Mouse (Mus musculus): Measurements from ENCODE around the gene Zfp329. TPM values are rescaled to one million over a fixed set of nuclear protein-coding genes. Genes with fewer than 3 reads are reported as not detected.
A peak's percentile ranks its signal among the peaks of the same experiment; 100 is the strongest.
"Not testable (repeated sequence)": the region's sequence is repeated elsewhere in the genome, so short reads cannot be mapped to it uniquely, and the experiment has no call there.

Zfp329 gene
- polyA plus RNA-seq (2015; fragmentation: Nextera tagmentation; extraction: Ambion mirVana): 35.2 and 36.0 TPM in 2 replicates

- Histone ChIP-seq H3K27ac (peak within 1 kb of the TSS; percentile 92), H3K27me3 (replicated peaks) (no peaks in the 10 kb centered on the region), H3K9ac (peak within 1 kb of the TSS; percentile 98), H3K4me3 (peak within 1 kb of the TSS; percentile 84), H3K36me3 (replicated peaks) (peaks cover 13% of the 10 kb centered on the region; the same call in 1 of the 2 replicates), H3K4me2 (peak within 1 kb of the TSS; percentile 59), H3K4me1 (peaks cover 14% of the 10 kb centered on the region), H3K9me3 (peaks cover 18% of the 10 kb centered on the region)
- ATAC-seq (replicated peaks): peak; percentile 97
- under 1% methylated on average over 40 of the region's 40 CpGs for WGBS
These were observed at the start of gene Zfp329 for GRCm38 (mm10) chr7:12818521-12819295. Zfp329 (minus strand) TSS chr7:12818858.

GRCm38 (mm10) chr7:12835779-12836178 is 17.1 kb upstream of the Zfp329 start:
- Histone ChIP-seq H3K4me1 (0 out of 2 replicates have a peak, but pooled peaks cover 3% of the 10 kb centered on the region), H3K4me3 (peak overlapping the region; percentile 53), H3K36me3 (replicated peaks) (peaks cover 43% of the 10 kb centered on the region), H3K27me3 (replicated peaks) (no peaks in the 10 kb centered on the region), H3K9ac (no peak overlapping the region), H3K27ac (no peak overlapping the region), H3K4me2 (peak overlapping the region; percentile 63), H3K9me3 (peaks cover 36% of the 10 kb centered on the region)
- 98% methylated on average over 4 of the region's 4 CpGs for WGBS
- no peak for ATAC-seq (replicated peaks)

DNA sequence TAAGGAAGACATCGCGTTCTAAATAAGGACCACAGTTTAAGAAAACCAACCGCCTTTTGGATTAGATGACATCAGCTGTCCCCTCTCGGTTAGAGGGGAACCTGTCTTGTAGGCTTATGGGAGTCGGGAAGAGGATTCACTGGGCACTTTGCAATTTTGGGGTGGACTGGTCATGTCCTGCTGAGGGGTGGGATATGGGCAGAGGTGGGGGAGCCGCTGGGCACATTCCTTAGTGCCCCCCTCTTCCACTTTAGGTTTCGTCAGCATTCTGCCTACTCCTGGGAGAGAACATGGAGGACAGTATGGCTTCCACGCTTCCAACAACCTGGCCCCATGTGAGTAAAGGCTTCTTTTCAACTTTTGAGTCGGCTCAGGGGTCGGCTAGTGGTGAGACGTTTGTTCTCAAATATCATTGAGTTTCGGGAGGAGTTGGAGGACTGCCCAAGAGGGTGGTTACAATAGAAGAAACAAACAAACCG is 16.6 kb upstream of the Zfp329 start:
- Histone ChIP-seq H3K27me3 (replicated peaks) (no peaks in the 10 kb centered on the region), H3K4me2 (peak overlapping the region; percentile 63), H3K4me1 (0 out of 2 replicates have a peak, but pooled peaks cover 3% of the 10 kb centered on the region), H3K36me3 (replicated peaks) (peaks cover 39% of the 10 kb centered on the region), H3K4me3 (peak overlapping the region; percentile 53), H3K9ac (peak overlapping the region; percentile 44), H3K9me3 (peaks cover 31% of the 10 kb centered on the region), H3K27ac (peak overlapping the region; percentile 49; the same call in 1 of the 2 replicates)
- 44% methylated on average over 13 of the region's 13 CpGs for WGBS
- ATAC-seq (replicated peaks): peak; percentile 74

DNA sequence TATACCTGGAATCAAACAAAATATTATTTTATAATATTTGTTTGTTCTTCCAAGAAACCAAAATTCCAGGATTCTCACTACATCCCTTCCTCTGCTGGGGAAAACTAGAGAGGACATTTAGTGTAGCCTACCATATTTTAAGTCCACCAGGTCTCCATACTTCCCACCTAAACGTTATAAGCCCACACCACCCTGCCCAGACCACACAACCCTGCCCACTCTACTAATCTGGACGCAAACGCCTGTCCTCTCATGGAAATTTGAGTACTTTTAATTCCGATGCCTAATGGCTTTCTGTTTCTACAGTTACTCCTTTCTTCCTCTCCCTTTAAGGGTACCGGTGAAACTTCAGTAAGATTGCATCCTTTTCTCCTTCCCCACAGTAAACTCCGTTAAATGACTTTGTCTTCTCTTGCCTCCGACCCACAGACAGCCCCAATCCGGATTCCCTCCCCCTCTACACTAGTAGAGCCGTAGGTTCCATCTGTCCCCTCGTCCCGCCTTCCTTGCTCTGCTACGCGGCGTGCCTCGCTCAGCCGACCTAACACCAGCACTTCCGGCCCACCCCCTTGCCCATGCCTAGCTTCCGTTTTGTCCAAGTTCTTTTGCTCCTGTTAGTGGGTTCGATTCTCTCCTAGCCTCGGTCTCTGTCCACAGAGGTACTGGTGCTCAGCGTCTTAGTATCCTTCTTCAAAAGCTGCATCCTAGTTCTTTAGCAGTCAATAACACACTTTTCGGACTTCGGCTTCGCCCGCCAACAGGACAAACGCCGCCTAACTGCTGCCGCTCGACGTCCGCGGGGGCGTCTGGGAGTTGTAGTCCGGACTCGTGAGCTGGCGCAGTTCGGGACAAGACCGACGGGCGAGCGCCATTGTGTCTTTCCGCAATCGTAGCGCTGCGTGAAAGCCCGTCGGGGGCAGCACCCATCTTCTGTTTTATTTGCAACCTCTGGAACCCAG is 15.8 kb upstream of the Zfp329 start, which contains the start of gene Zfp110:
Gene Zfp110 (plus strand): TSS at position 600 of the 959 bp plus-strand sequence.
- peak; percentile 97 for ATAC-seq (replicated peaks)

DNA sequence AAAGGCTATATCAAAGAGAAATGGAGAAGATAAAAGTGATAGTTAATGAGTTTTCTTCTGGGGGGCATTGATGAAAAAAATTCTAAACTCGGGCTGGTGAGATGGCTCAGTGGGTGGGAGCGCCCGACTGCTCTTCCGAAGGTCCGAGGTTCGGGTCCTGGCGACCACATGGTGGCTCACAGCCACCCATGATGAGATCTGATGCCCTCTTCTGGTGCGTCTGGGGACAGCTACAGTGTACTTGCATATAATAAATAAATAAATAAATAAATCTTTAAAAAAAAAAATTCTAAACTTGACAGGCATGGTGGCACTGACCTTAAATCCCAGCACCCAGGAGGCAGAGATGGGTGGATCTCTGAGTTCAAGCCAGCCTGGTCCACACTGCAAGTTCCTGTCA is 3.1 kb downstream of the Zfp329 start:
- H3K9ac ChIP-seq: no peak overlapping the region
- peaks cover 31% of the 10 kb centered on the region for H3K9me3 ChIP-seq
- no peak for ATAC-seq (replicated peaks)
- no peak overlapping the region for H3K27ac ChIP-seq
- 97% methylated on average over 8 of the region's 8 CpGs for WGBS
- H3K4me1 ChIP-seq: peaks cover 14% of the 10 kb centered on the region
- H3K4me3 ChIP-seq: no peak overlapping the region
- peaks cover 35% of the 10 kb centered on the region for H3K36me3 ChIP-seq (replicated peaks)
- H3K27me3 ChIP-seq (replicated peaks): no peaks in the 10 kb centered on the region
- no peak overlapping the region for H3K4me2 ChIP-seq

More for the DNA sequence above, 15.8 kb upstream of the Zfp329 start, which contains the start of gene Zfp110:
- Histone ChIP-seq H3K27me3 (replicated peaks) (no peaks in the 10 kb centered on the region), H3K36me3 (replicated peaks) (peaks cover 32% of the 10 kb centered on the region), H3K4me1 (0 out of 2 replicates have a peak, but pooled peaks cover 3% of the 10 kb centered on the region), H3K27ac (peak within 1 kb of the TSS; percentile 49; the same call in 1 of the 2 replicates), H3K9ac (peak within 1 kb of the TSS; percentile 44), H3K9me3 (peaks cover 25% of the 10 kb centered on the region), H3K4me3 (peak within 1 kb of the TSS; percentile 53), H3K4me2 (peak within 1 kb of the TSS; percentile 63)
- WGBS: 4% methylated on average over 47 of the region's 47 CpGs

GRCm38 (mm10) chr7:12803727-12804071 is 15.0 kb downstream of the Zfp329 start:
- no peaks in the 10 kb centered on the region for H3K27me3 ChIP-seq (replicated peaks)
- H3K9ac ChIP-seq: peak overlapping the region; percentile 72
- H3K4me2 ChIP-seq: peak overlapping the region; percentile 81
- ATAC-seq (replicated peaks): no peak; the same call in 1 of the 2 replicates
- peaks cover 26% of the 10 kb centered on the region for H3K36me3 ChIP-seq (replicated peaks)
- peak overlapping the region; percentile 61 for H3K4me3 ChIP-seq
- H3K4me1 ChIP-seq: peaks cover 14% of the 10 kb centered on the region
- H3K9me3 ChIP-seq: 0 out of 2 replicates have a peak, but pooled peaks cover 7% of the 10 kb centered on the region
- H3K27ac ChIP-seq: peak overlapping the region; percentile 94
- whole genome bisulfite sequencing: 0% methylated on average over 16 of the region's 16 CpGs

DNA sequence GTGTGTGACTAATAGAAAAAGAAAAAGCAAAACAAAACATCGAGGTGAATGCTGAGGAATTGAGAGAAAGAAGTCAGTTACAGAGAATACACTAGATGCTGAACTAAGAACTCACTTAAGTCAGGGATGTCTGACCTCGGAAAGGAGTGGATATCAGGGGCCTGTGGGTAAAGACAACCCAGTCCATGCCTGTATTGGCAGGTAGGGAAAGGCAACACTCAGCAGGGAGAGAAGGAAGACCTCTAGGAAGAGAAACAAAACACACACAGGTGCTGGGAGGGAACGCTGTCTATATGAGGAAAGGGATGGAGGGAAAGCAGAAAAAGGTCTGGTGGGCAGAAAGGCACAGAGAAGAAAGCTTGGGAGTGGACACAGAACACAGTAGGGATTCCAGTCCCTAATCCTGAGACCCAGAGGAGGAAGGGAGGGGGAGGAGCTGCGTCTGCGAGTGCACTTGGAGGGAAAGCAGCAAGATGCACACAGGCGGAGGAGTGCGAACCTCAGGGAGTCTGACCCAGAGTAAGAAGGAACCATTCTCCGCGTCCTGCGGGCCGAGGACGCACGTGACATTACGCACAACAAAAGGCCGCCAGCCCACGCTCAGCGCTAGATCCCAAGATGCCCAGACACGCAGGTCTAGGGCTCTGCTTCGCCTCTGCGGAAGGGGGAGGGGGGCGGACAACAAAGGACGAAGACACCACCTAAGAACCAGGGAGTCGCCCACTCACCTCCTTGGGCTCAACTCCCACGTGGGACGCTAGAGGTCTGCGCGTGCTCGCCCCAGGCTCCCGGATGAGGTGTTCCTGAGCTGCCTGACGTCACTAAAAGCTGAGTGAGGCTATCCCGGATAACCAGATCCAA is 15.6 kb downstream of the Zfp329 start, which contains the start of gene Zscan18:
Gene Zscan18 (minus strand): TSS at position 770 of the 861 bp plus-strand sequence.
- H3K9me3 ChIP-seq: 0 out of 2 replicates have a peak, but pooled peaks cover 4% of the 10 kb centered on the region
- peak within 1 kb of the TSS; percentile 94 for H3K27ac ChIP-seq
- ATAC-seq (replicated peaks): peak; percentile 98
- no peaks in the 10 kb centered on the region for H3K27me3 ChIP-seq (replicated peaks)
- H3K4me2 ChIP-seq: peak within 1 kb of the TSS; percentile 81
- peak within 1 kb of the TSS; percentile 72 for H3K9ac ChIP-seq
- peaks cover 22% of the 10 kb centered on the region for H3K36me3 ChIP-seq (replicated peaks)
- WGBS: 4% methylated on average over 31 of the region's 31 CpGs
- H3K4me3 ChIP-seq: peak within 1 kb of the TSS; percentile 61
- H3K4me1 ChIP-seq: peaks cover 14% of the 10 kb centered on the region

DNA sequence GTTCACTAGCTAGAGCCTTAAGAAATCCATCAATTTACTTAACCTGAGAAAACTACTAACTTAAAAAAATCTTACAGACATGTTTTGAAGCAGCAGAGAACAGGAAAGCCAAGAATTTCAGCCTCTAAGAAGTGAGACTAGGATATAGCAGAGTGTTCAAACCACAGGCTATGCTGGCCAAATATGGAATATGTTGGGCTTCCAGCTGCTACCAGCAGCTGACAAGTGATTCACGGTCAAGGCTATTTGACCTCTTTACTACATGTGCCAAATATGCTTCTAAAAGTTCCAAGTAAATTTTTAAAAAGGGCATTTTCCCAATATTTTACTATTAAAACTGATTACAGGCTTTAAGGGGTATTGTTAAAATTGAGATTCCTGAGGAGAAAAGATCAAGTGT is 19.1 kb downstream of the Zfp329 start:
- Histone ChIP-seq H3K27me3 (replicated peaks) (no peaks in the 10 kb centered on the region), H3K9me3 (no peaks in the 10 kb centered on the region), H3K27ac (no peak overlapping the region), H3K9ac (no peak overlapping the region), H3K36me3 (replicated peaks) (peaks cover 11% of the 10 kb centered on the region; the same call in 1 of the 2 replicates), H3K4me3 (no peak overlapping the region), H3K4me2 (no peak overlapping the region), H3K4me1 (peaks cover 14% of the 10 kb centered on the region)
- WGBS: 87% methylated on average over 1 of the region's 1 CpGs
- no peak for ATAC-seq (replicated peaks)

DNA sequence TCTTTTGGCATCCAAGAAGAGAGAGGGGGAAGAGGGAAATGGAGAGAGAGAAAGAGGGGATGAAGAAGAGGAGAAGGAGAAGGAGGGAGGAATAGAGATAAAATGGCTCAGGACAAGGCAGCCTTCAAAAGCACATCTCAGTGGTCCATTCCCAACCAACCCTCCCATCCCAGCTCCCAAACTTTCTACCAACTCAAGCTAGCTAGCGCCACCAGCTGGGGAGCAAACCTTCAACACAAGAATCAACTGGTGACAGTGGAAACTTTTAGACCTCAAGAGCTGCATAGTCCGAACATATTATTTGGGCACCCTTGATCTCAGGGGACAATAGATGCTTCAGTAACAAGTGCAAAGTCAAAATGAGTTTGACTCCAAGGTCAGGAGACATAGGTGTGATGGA is 20.7 kb downstream of the Zfp329 start:
- 65% methylated on average over 2 of the region's 2 CpGs for WGBS
- H3K4me3 ChIP-seq: no peak overlapping the region
- H3K27me3 ChIP-seq (replicated peaks): no peaks in the 10 kb centered on the region
- no peaks in the 10 kb centered on the region for H3K9me3 ChIP-seq
- no peak overlapping the region for H3K27ac ChIP-seq
- H3K4me1 ChIP-seq: peaks cover 6% of the 10 kb centered on the region
- no peak for ATAC-seq (replicated peaks)
- H3K9ac ChIP-seq: no peak overlapping the region
- H3K4me2 ChIP-seq: no peak overlapping the region
- peaks cover 11% of the 10 kb centered on the region; the same call in 1 of the 2 replicates for H3K36me3 ChIP-seq (replicated peaks)

DNA sequence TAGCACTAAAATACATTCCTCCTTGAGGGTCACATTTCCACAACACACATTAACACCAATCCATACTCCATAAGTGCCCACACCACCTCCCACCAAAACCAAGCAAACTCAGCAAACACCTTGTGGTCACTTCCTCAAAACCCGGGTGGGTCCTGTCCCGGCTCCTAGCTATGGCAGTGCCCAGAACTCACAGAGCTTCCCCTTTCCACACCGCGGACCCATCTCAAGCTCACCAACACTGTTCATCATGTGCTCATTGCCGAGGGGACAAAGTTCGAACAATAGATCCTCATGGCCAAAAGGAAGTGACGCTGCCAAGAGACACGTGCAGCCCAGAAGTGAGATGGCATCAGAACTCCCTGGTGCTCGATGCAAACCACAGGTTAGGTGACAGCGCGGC is 26.0 kb downstream of the Zfp329 start:
- H3K4me1 ChIP-seq; ATAC-seq (replicated peaks); H3K9ac ChIP-seq; H3K9me3 ChIP-seq; H3K4me2 ChIP-seq; H3K27ac ChIP-seq; H3K27me3 ChIP-seq (replicated peaks); H3K36me3 ChIP-seq (replicated peaks); H3K4me3 ChIP-seq: not testable (repeated sequence)
- WGBS: 89% methylated on average over 11 of the region's 11 CpGs

- WGBS: 11% methylated on average over 5 of the region's 5 CpGs
- no peaks in the 10 kb centered on the region for H3K27me3 ChIP-seq (replicated peaks)
- H3K9ac ChIP-seq: no peak overlapping the region
- H3K4me2 ChIP-seq: no peak overlapping the region
- H3K36me3 ChIP-seq (replicated peaks): no peaks in the 10 kb centered on the region
- H3K9me3 ChIP-seq: no peaks in the 10 kb centered on the region
- no peak overlapping the region for H3K27ac ChIP-seq
- H3K4me3 ChIP-seq: no peak overlapping the region
- peak; percentile 69 for ATAC-seq (replicated peaks)
- peaks cover 7% of the 10 kb centered on the region; the same call in 1 of the 2 replicates for H3K4me1 ChIP-seq
These were observed 30.6 kb downstream of the Zfp329 start for GRCm38 (mm10) chr7:12788025-12788424.
